Mouse (Mus musculus) cerebellum, postnatal 25 days (tissue): ENCODE measurements around the gene Cst3.

Experiments
- DNase-seq, 2 experiments: peaks; one replicate each; pipeline ENCODE4 v3.0.0; 2021; ENCODE audit warnings: mixed read lengths in 2 of 2

Gene Cst3

DNA sequence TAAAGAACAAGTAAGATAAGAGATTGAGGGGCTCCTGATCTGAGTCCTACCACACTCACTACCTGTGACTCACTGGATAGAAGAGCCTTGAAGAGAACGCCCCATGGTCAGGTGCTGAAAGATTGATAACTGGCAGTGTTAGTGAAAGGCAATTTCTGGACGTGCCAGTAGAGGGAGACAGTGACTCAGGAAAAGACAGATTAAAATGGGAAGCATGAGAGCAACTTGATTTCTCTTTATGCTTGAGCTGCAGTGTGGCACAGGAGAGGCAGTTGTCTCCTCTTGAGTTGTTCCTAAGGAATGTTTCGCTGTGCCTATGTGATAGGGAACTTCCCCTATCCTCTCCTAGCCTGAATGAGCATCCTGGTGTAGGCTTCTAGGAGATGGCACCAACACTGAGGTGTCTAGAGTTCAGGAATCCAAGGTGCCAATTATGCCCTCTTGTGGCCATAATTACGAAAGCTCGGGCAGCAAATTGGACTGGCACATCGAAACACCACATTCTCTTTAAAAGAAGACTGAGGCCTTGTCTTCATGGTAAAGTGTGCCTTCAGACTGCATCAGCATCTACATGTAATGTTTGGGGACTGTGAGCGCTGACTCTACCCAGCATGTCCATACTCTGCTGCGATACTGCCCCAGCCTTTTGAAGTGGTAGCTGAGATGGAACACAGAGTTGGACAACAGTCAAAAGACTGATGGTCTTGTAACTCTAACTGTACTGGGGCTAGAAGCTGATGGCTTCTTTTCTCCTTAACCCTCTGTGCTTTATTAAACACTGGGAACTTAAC lies 24.2 kb downstream of the Cst3 start:
- peak; percentile 76 to 81 for DNase-seq

GRCm38 (mm10) chr2:148839224-148839623 lies 36.3 kb downstream of the Cst3 start:
- DNase-seq = no peak

DNA sequence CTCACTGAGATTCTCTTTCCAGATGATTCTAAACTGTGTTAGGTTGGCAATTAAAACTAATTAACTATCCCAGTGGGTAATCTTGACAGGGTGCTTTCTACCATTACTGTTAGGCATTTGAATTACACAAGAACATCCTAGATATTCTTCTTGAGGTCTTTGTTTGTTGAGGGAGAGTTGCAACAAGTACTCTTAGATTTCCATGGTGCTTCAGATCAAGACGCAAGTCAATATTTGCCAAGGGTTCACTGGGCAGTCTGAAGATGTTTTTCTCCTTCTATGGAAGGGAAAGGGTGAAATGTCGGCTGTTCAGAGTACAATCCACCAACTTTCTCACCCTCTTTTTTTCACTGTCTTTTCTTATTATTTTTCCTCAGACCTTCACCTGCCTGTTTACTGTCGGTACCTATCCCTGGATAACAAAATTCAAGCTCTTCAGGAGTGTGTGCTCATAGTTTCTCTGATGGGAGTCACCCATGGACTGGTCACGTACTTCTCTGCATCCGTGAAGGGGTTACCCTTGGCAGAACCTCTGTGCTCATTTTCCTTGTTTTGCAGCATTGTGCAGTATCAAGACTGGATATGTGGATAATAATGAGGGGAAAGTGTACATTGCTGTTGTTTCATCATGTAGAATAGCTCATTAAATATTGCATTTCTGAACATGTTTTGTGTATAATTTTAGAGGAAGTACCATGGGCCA lies 37.3 kb downstream of the Cst3 start:
- no peak for DNase-seq

DNA sequence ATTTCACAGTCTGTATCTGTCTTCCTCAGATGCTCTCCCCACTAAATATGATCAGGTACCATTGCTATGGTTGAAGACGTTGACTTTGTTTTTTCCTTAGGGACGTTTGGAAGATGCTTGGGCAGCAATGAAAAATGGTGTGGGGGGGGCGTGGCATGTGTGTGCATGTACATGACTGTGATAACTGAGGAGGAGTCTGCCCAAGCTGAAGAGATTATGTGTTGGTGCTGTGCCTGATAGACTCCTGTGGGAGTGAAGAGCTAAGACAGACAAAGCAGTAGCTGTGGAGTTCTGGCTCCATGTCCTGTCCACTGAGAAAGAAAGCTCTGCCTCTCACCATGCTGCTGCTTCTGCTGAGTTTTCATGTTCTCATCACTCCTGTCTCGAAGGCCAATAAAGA lies 40.6 kb downstream of the Cst3 start, which contains the start of gene Cst9:
Cst9 (plus strand) TSS at position 236 of the 400 bp plus-strand sequence.
- no peak for DNase-seq

DNA sequence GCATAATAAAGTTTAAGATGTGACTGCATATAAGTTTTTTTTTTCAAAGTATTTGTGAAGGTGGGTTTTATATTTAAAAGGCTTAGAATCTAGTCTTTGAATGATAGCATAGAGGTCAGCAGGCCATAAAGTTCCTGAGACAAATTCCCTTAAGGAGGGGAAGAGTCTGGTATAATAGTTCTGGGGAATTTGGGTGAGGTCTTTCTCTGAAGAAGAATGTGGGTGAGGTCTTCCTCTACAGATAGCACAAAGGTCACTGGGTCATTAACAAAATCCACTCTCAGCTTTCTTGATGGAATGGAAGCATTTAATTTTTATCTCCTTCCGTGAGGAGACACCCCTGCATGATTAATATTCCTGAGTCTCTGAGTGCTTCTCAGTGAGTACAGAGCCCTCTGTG lies 49.5 kb downstream of the Cst3 start:
- no peak for DNase-seq
